Mouse (Mus musculus) limb, embryonic 14.5 days (tissue): ENCODE measurements at regions not wholly inside any gene's neighbourhood (a gene's known extent, or its start where the extent isn't known, plus 50 kb on each side); places are given as distances from the start of the nearest gene placed in this dataset.

Experiments used
- ATAC-seq: fragments of 200-750 bp; cut with Nextera tagmentation; 2 replicates; pipeline ENCODE4 v1.8.0; 2017; ENCODE audit warnings: low read depth, moderate number of reproducible peaks, moderate TSS enrichment; ENCODE audit not compliant: low FRiP score
- DNase-seq: peaks from one replicate; pipeline ENCODE4 v3.0.0-alpha.2; 2015; ENCODE audit warnings: low spot score
- H3K27ac ChIP-seq: fragments of 300-500 bp; sonication (generic); replicated peaks from 2 replicates; pipeline ENCODE4 v1.5.1; 2014; ENCODE audit warnings: low read depth, mild to moderate bottlenecking, low read length, moderate library complexity, mixed read lengths
- H3K27me3 ChIP-seq: fragments of 300-500 bp; sonication (generic); 2 replicates; pipeline ENCODE4 v1.6.1; 2014; ENCODE audit warnings: low read length, mixed read lengths; ENCODE audit not compliant: control insufficient read depth, insufficient read depth
- H3K36me3 ChIP-seq: fragments of 300-500 bp; sonication (generic); 2 replicates; pipeline ENCODE4 v1.6.1; 2014; ENCODE audit warnings: mild to moderate bottlenecking, low read length, moderate library complexity, mixed read lengths; ENCODE audit not compliant: control insufficient read depth, insufficient read depth
- H3K4me1 ChIP-seq: fragments of 300-500 bp; sonication (generic); 2 replicates; pipeline ENCODE4 v1.6.1; 2014; ENCODE audit warnings: antibody characterized with exemption, low read length, mixed read lengths; ENCODE audit not compliant: control insufficient read depth, insufficient read depth
- H3K4me2 ChIP-seq: fragments of 300-500 bp; sonication (generic); replicated peaks from 2 replicates; pipeline ENCODE4 v1.6.1; 2014; ENCODE audit warnings: low read depth, mild to moderate bottlenecking, low read length, moderate library complexity; ENCODE audit not compliant: severe bottlenecking
- H3K4me3 ChIP-seq: fragments of 300-500 bp; sonication (generic); replicated peaks from 2 replicates; pipeline ENCODE4 v1.5.1; 2014; ENCODE audit warnings: low read length
- H3K9ac ChIP-seq: fragments of 300-500 bp; sonication (generic); 2 replicates; pipeline ENCODE4 v1.6.1; 2014; ENCODE audit warnings: mild to moderate bottlenecking, low read depth, low read length, moderate library complexity; ENCODE audit not compliant: severe bottlenecking
- H3K9me3 ChIP-seq: fragments of 300-500 bp; sonication (generic); 2 replicates; pipeline ENCODE4 v1.6.1; 2016; ENCODE audit warnings: low read length; ENCODE audit not compliant: control insufficient read depth
- POLR2A ChIP-seq: fragments of 200-500 bp; IDR thresholded peaks from 2 replicates; pipeline ENCODE4 v1.8.0; 2012; ENCODE audit warnings: inconsistent platforms, mild to moderate bottlenecking, moderate library complexity, borderline replicate concordance; ENCODE audit not compliant: insufficient read depth, insufficient read length; ENCODE audit errors: extremely low read depth
- WGBS: fragments of 180-500 bp; shearing (Covaris S2); extraction: QIAGEN DNeasy Blood & Tissue Kit; methylation state at CpG from one replicate; pipeline ENCODE4 v1.1.7; 2014; 5-methylcytosine and 5-hydroxymethylcytosine counted together

DNA sequence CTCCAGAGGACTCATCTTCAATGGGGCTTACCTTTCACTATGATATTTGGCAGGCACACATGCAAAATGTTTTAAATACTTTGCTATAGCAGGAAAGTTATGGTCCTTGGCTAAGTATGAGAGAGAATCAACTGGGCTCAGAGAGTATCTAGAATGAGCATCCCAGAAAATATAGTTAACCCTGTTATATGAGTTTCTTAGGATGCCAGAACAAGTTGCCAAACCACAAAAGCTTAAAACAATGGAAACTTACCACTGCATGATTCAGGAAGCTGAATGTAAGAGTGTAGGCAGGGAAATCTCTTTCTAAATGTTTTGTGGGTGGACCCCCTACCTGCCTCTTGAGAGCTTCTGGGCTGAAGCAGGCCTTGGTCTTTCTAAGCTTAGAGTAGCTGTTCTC lies 325.3 kb downstream of the Fam198b start:
- no peak overlapping the region for H3K4me3 ChIP-seq

DNA sequence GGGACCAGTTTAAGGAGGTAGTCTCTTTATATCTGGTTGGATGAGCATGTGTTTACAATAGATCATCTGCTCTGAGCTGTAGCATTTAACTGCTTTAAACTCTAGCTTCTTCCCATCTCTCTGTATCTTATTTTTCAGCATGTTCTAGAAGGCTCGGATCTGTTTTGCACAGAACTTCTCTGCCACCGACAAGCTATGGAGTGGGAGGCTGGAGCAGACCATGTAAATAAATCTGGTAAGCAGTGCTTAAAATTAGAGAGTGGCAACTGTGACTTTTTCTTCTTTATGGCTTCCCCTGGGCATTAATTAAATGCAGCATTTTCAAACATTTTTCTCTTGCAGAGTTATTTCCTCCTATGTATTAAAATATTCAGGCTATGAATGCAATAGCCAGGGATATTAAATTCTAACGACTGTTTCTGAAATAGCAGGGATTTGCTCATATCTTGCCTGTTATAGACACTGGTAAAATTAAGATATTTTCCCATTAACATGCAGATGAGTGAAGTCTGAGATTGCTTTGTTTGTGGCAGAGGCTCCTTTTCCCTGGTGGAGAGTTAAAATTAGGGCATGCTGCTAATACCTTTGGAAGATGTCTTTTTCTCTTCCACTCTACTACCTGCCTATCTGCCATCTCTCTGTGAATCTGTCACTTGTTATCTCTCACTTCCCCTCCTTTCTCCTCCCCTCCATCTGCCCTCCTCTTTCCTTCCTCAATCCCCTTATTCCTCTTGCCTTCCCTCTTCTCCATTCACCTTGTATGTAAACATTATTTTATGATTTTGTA lies 327.2 kb downstream of the Fam198b start:
- no peaks in the 10 kb centered on the region; the same call in 1 of the 2 replicates for H3K4me1 ChIP-seq
- H3K9ac ChIP-seq, result no peak overlapping the region
- DNase-seq (no peak), ATAC-seq (no peak)
- 37% methylated on average over 3 of the region's 3 CpGs for WGBS
- H3K4me3 ChIP-seq, result no peak overlapping the region
- no peak for TF ChIP-seq POLR2A
- H3K27ac ChIP-seq, result no peak overlapping the region
- H3K9me3 ChIP-seq, result no peaks in the 10 kb centered on the region
- H3K4me2 ChIP-seq, result no peak overlapping the region
- no peaks in the 10 kb centered on the region for H3K36me3 ChIP-seq
- H3K27me3 ChIP-seq, result no peaks in the 10 kb centered on the region

More for the DNA sequence above, 325.3 kb downstream of the Fam198b start:
- Histone ChIP-seq H3K9me3 (no peaks in the 10 kb centered on the region), H3K27ac (no peak overlapping the region), H3K9ac (no peak overlapping the region), H3K27me3 (no peaks in the 10 kb centered on the region), H3K4me1 (no peaks in the 10 kb centered on the region; the same call in 1 of the 2 replicates), H3K36me3 (no peaks in the 10 kb centered on the region), H3K4me2 (no peak overlapping the region)
- peak; percentile 26; the same call in 1 of the 2 replicates for ATAC-seq
- peak; percentile 58 for DNase-seq
- no peak for TF ChIP-seq POLR2A

DNA sequence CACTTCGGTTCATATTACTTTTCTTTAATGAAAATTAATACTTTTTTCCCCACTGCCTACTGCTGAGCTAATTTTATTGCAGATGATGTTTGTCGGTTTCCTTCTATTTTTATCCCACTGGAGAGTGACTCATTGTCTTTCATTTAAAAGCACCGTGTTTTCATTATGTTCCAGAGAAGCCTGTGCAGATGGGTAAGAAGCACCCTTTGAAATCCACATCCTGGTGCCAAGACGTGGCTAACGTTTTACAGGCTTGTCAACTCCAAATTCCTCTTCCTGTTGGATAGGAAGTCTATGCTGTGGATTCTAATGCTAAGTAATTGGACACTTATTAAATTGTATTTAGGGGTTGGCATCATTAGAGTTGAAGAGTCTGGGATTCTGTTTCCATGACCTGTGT lies 364.3 kb downstream of the Fam198b start:
- no peak for ATAC-seq
- no peak for DNase-seq
- Histone ChIP-seq H3K27me3 (no peaks in the 10 kb centered on the region), H3K27ac (no peak overlapping the region), H3K4me3 (no peak overlapping the region), H3K4me2 (no peak overlapping the region), H3K36me3 (no peaks in the 10 kb centered on the region), H3K4me1 (no peaks in the 10 kb centered on the region), H3K9me3 (no peaks in the 10 kb centered on the region), H3K9ac (no peak overlapping the region)
- 32% methylated on average over 5 of the region's 5 CpGs for WGBS
- no peak for TF ChIP-seq POLR2A

DNA sequence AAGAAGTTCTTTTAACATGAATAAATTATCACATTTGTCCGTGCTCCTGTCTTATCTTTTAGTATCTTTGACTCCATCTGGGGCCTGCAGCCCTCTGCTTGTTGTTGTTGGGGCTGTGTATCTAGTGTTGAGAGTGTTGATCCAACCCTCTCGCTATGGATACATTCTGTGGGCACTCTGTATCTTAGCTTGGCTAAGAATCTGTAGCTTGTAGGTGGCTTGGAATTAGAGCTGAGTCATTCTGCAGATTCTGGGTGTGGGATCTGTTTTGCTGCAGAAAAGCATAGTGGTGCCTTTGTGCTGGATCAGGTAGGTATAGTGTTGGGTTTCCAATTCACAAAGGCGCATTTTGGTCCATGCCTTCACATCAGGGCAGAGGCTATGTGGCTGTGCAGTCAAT lies 365.6 kb downstream of the Fam198b start:
- DNase-seq, result no peak
- H3K36me3 ChIP-seq, result no peaks in the 10 kb centered on the region
- no peaks in the 10 kb centered on the region for H3K4me1 ChIP-seq
- H3K4me3 ChIP-seq, result no peak overlapping the region
- TF ChIP-seq POLR2A, result no peak
- no peaks in the 10 kb centered on the region for H3K9me3 ChIP-seq
- no peak overlapping the region for H3K4me2 ChIP-seq
- no peaks in the 10 kb centered on the region for H3K27me3 ChIP-seq
- no peak overlapping the region for H3K9ac ChIP-seq
- ATAC-seq, result no peak
- 70% methylated on average over 3 of the region's 3 CpGs for WGBS
- no peak overlapping the region for H3K27ac ChIP-seq

DNA sequence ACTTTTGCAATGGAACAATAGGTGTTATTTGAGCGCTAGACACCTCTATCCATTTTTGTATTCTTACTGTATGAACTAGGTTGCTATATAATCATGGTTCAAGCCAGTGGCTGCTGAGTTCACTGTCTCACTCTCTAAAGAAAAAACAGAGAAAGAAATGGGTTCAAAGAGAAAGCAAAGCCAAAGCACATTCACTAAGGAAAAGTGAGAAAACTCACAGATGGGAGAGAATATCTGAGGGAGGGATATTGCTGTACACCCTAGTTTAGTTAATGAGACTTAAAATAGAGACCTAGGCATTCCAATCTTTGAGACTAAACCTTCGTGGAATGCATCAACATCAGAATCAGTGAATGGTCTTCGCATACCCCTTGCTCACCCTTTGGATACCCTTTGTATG lies 371.0 kb downstream of the Fam198b start:
- Histone ChIP-seq H3K4me1 (no peaks in the 10 kb centered on the region), H3K36me3 (no peaks in the 10 kb centered on the region), H3K4me3 (no peak overlapping the region), H3K27me3 (no peaks in the 10 kb centered on the region), H3K9me3 (no peaks in the 10 kb centered on the region), H3K27ac (no peak overlapping the region), H3K9ac (no peak overlapping the region), H3K4me2 (no peak overlapping the region)
- ATAC-seq (no peak), DNase-seq (no peak)
- WGBS, result 89% methylated on average over 3 of the region's 3 CpGs
- no peak for TF ChIP-seq POLR2A
